Mouse (Mus musculus) 3134 (cell line): Measurements from ENCODE around the gene Map1b.

Experiments
- DNase-seq: peaks from one replicate; pipeline ENCODE4 v3.0.0-alpha.2; 2011; ENCODE audit warnings: low spot score; ENCODE audit not compliant: insufficient read length; ENCODE audit errors: extremely low read depth

Gene Map1b

DNA sequence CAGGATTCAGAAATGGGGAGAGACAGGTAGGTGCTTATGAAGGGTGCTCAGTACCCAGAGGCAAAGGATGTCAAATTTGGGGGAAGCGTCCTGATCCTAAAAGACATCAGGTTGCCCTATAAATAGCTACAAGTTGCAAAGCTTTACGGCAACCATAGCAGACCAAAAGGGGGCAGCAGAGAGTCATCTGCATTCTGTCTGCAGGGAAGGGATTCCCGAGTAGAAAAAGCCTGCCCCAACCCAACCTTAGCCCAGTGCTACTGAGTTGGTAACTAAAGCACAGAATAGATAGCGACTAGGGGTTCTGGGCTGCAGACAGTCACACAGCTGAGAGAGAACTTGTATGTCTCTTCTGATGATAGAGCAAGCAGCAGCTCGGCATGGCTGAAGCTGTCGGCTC is 140.8 kb downstream of the Map1b start:
- DNase-seq: no peak

DNA sequence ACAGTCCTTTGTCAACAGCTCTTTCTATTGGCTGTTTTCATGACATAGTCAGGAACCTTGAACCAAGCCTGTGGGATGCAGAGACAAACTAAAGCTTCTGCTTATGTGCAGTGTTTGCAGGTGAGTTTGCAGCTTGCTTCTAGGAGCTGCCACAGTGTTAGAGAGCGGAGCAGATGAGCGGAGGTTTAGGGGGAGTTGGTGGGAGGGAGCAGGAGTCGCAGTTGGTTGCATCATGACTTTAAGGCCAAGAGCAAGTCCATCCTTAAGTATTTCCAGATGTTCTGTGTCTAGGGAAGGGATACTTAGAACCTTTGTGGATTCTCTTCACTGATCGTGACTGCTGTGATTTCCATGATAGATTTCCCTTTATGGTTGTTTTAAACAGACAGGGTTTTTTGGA is 142.1 kb downstream of the Map1b start:
- no peak for DNase-seq

DNA sequence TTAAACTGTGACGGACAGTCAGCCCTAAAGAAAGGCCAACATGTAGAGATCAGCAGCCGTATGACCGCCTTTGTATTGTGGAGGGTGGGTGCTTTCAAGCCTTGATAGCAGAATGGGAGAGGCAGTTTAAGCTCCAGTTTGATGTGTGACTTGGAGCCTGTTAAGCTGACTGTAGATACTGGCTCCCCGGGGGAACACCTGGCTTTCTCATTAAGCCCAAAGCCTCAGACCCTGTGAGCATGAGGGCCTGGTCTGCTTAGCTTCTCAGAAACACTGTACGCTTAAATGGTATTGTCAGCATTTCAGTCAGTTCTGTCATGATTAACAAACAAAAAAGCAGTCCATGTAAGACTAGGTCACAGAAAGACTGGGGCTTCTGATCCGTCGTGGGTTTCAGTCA is 142.7 kb downstream of the Map1b start:
- DNase-seq: no peak
